In genomic region chr2:127890526-127890925, GRCm38 (mm10) we compare ENCODE assay signal across 9 mouse cellular contexts. TPM values are rescaled to one million over a fixed set of nuclear protein-coding genes. Genes with fewer than 3 reads are reported as not detected.
DNase-seq lines count a peak whose midpoint lies in the region; ATAC-seq and TF ChIP-seq lines count a peak whose summit lies in the region.
"Had no signal": no experiment of that assay in that cellular context is flagged by ENCODE, and none has a peak within 500 bp of the region (broad histone marks: within the 10 kb centered on the region; RNA-seq: fewer than 3 reads in every experiment).

No protein-coding gene starts in this region.

- ATAC-seq in Patski: no peak
- ATAC-seq in cerebellum, adult (ENCODE audit: insufficient number of reproducible peaks, low FRiP score, low TSS enrichment): no peak

- no peaks in the 10 kb centered on the region for H3K9me3 ChIP-seq in heart, embryonic 10.5 days

- 73% methylated on average over 8 of the region's 8 CpGs for WGBS in heart, embryonic 10.5 days

- H3K4me3 ChIP-seq in heart, embryonic 10.5 days: no peak overlapping the region

- H3K4me1 ChIP-seq in heart, embryonic 10.5 days: peaks cover 13% of the 10 kb centered on the region; the same call in 1 of the 2 replicates

- peak; percentile 85 for DNase-seq in heart, adult 11 months
- no peak for DNase-seq in heart, embryonic 10.5 days (ENCODE audit: low spot score)
- DNase-seq in Patski (ENCODE audit: low read depth, low spot score): peak; percentile 47
- DNase-seq in heart, postnatal 4 days: peak; percentile 48
- peak; percentile 81 for DNase-seq in lung, postnatal 14 days
- DNase-seq in layer of hippocampus, postnatal 14 days (ENCODE audit: low spot score in 2 of 2): no peak
- DNase-seq in layer of hippocampus, adult 8-10 months (ENCODE audit: low spot score in 2 of 2): no peak

- H3K27ac ChIP-seq in heart, embryonic 10.5 days: no peak overlapping the region
- H3K27ac ChIP-seq: liver, embryonic 14.5 days had no signal

- CTCF ChIA-PET in Patski (lab: Charles Lee): interaction anchor here (1.3 to 1.6 kb wide), 4 partner anchors 18 to 683 kb away, joined by 3 to 5 read pairs (median 3); no protein-coding TSS in a partner anchor

- POLR2A ChIA-PET in Patski (lab: Charles Lee): no interaction called here

- peaks cover 26% of the 10 kb centered on the region for H3K27me3 ChIP-seq in heart, embryonic 10.5 days (ENCODE audit: insufficient read depth, poor library complexity, severe bottlenecking)
- H3K27me3 ChIP-seq in Patski: peaks cover 14% of the 10 kb centered on the region

- no peaks in the 10 kb centered on the region for H3K36me3 ChIP-seq in heart, embryonic 10.5 days

- in situ Hi-C loops in Patski (cut with MboI; ENCODE audit: low pct_unique_long_range_greater_than_20kb): loop anchor here (5.0 to 25.0 kb wide), 4 partner anchors 222 to 682 kb away; no protein-coding TSS in a partner anchor

- TF ChIP-seq CTCF in Patski (IDR thresholded peaks at IDR 0.05): no peak

RNA-seq across cellular contexts. Expression of gene Acoxl, which starts 51.9 kb away (rescaled TPM):
- polyA plus RNA-seq in heart, embryonic 10.5 days (2016; fragmentation: Nextera tagmentation; extraction: Ambion mirVana): 0.39 and 0.51 TPM in 2 replicates
- polyA plus RNA-seq in Patski (2021): 0.03 TPM
- total RNA-seq in heart, postnatal 4 days (2021): not detected
- not detected for total RNA-seq in layer of hippocampus, postnatal 14 days (2021)
- not detected for total RNA-seq in layer of hippocampus, adult 8-10 months (2022)
- polyA plus RNA-seq: liver, embryonic 14.5 days had no signal

RNA-seq across cellular contexts. Expression of gene Bub1, which starts 58.9 kb away (rescaled TPM):
- polyA plus RNA-seq in heart, embryonic 10.5 days (2016; fragmentation: Nextera tagmentation; extraction: Ambion mirVana): 61.8 and 71.3 TPM in 2 replicates
- 23.7 TPM for polyA plus RNA-seq in Patski (2021)
- 10 to 100 TPM; 22.8 to 25.7 TPM for total RNA-seq in heart, postnatal 4 days (2021)
- total RNA-seq in layer of hippocampus, postnatal 14 days (2021): 1 to 10 TPM; 1.4 TPM
- total RNA-seq in layer of hippocampus, adult 8-10 months (2022): under 1 TPM in 2 of 4 experiments, not detected in 2; 0.25 to 0.99 TPM

Comparison
In these comparisons a context has a peak if more than half of its experiments do, and no peak if none do; other contexts are left out.
1. DNase-seq: peak in heart, adult 11 months (single experiment), Patski (single experiment), heart, postnatal 4 days (single experiment) and lung, postnatal 14 days (single experiment); none in heart, embryonic 10.5 days (single experiment), layer of hippocampus, postnatal 14 days (0 of 2) and layer of hippocampus, adult 8-10 months (0 of 2).
2. RNA of gene Bub1, which starts 58.9 kb away (total RNA-seq): 22.8 to 25.7 TPM in heart, postnatal 4 days; 1.4 TPM in layer of hippocampus, postnatal 14 days and 0.25 to 0.99 TPM in layer of hippocampus, adult 8-10 months; every median in the first group is over 4 times any median in the second.